Mouse (Mus musculus): Measurements from ENCODE around the gene Gja5.

GRCm38 (mm10) chr3:97058704-97059103 lies 154.2 kb downstream of the Gja5 start:
- TF ChIP-seq EP300 (IDR thresholded peaks at IDR 0.05): peak; percentile 92
- no peak for TF ChIP-seq CTCF (IDR thresholded peaks at IDR 0.05)
